Mouse (Mus musculus) kidney, embryonic 15.5 days (tissue): ENCODE results near the gene Ina. TPM values are rescaled to one million over a fixed set of nuclear protein-coding genes. Genes with fewer than 3 reads are reported as not detected.

ENCODE experiments used
- ATAC-seq: fragments of 200-750 bp; cut with Nextera tagmentation; replicated peaks from 2 replicates; pipeline ENCODE4 v1.8.0; 2017; ENCODE audit warnings: moderate TSS enrichment; ENCODE audit not compliant: low FRiP score
- H3K27ac ChIP-seq: fragments of 300-500 bp; sonication (generic); 2 replicates; pipeline ENCODE4 v1.5.1; 2015; ENCODE audit warnings: mild to moderate bottlenecking, inconsistent platforms
- H3K27me3 ChIP-seq: fragments of 300-500 bp; sonication (generic); 2 replicates; pipeline ENCODE4 v1.6.1; 2015; ENCODE audit warnings: inconsistent platforms
- H3K36me3 ChIP-seq: fragments of 300-500 bp; sonication (generic); 2 replicates; pipeline ENCODE4 v1.6.1; 2015; ENCODE audit warnings: inconsistent platforms
- H3K4me1 ChIP-seq: fragments of 300-500 bp; sonication (generic); 2 replicates; pipeline ENCODE4 v1.6.1; 2015; ENCODE audit warnings: inconsistent platforms
- H3K4me2 ChIP-seq: fragments of 300-500 bp; sonication (generic); 2 replicates; pipeline ENCODE4 v1.6.1; 2015; ENCODE audit warnings: moderate library complexity, mild to moderate bottlenecking, inconsistent platforms
- H3K4me3 ChIP-seq: fragments of 300-500 bp; sonication (generic); replicated peaks from 2 replicates; pipeline ENCODE4 v1.5.1; 2015; ENCODE audit warnings: mild to moderate bottlenecking, inconsistent platforms
- H3K9ac ChIP-seq: fragments of 300-500 bp; sonication (generic); 2 replicates; pipeline ENCODE4 v1.6.1; 2015; ENCODE audit warnings: mild to moderate bottlenecking, inconsistent platforms
- H3K9me3 ChIP-seq: fragments of 300-500 bp; sonication (generic); replicated peaks from 2 replicates; pipeline ENCODE4 v1.6.1; 2016; ENCODE audit warnings: inconsistent platforms
- WGBS: fragments of 180-500 bp; shearing (Covaris S2); methylation state at CpG from one replicate; pipeline ENCODE4 v1.1.7; 2015; ENCODE audit warnings: mixed read lengths; 5-methylcytosine and 5-hydroxymethylcytosine counted together
- polyA plus RNA-seq: library from polyadenylated mRNA; unstranded; fragments of >200 nt; fragmentation: Nextera tagmentation; extraction: Ambion mirVana; gene quantifications from 2 replicates; pipeline ENCODE4 v1.2.1, GENCODE M21; 2015

The Ina gene
- polyA plus RNA-seq, 1 experiment from 2014 or later = 4.4 TPM

- peaks cover 20% of the 10 kb centered on the region for H3K4me1 ChIP-seq
- H3K4me2 ChIP-seq = no peak overlapping the region
- no peaks in the 10 kb centered on the region for H3K9me3 ChIP-seq
- no peak overlapping the region for H3K4me3 ChIP-seq
- H3K36me3 ChIP-seq = peaks cover 42% of the 10 kb centered on the region
- WGBS = 84% methylated on average over 13 of the region's 13 CpGs
- no peak for ATAC-seq
- no peaks in the 10 kb centered on the region for H3K27me3 ChIP-seq
- no peak overlapping the region for H3K9ac ChIP-seq
- no peak overlapping the region for H3K27ac ChIP-seq
Observed at GRCm38 (mm10) chr19:47047236-47047833, 32.8 kb downstream of the Ina start.

GRCm38 (mm10) chr19:47049061-47049460 is 34.6 kb downstream of the Ina start:
- WGBS = 65% methylated on average over 4 of the region's 4 CpGs
- peak overlapping the region; percentile 87 for H3K4me3 ChIP-seq

DNA sequence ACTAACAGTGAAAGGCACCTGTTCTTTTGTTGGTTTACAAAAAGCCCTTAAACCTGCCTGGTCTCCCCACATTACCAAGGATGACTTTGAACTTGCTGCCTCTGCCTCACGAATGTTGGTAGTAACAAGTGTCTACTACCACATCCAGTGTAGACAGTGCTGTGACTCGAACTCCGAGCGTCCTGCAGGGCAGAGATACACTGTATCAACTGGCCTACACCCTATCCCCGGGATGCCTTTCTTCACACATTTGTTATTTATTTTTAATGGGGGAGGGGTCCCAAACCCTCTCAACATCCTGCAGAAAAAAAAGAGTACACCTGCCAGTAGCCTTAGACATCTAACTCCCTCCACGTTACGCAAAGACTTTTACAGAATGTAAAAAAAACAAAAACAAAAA is 35.3 kb downstream of the Ina start:
- Histone ChIP-seq H3K9me3 (no peaks in the 10 kb centered on the region), H3K27ac (peak overlapping the region; percentile 97), H3K4me1 (peaks cover 20% of the 10 kb centered on the region), H3K36me3 (peaks cover 31% of the 10 kb centered on the region), H3K9ac (peak overlapping the region; percentile 91), H3K4me3 (peak overlapping the region; percentile 87), H3K4me2 (peak overlapping the region; percentile 81), H3K27me3 (no peaks in the 10 kb centered on the region)
- WGBS = 3% methylated on average over 7 of the region's 7 CpGs
- no peak for ATAC-seq

More at GRCm38 (mm10) chr19:47049061-47049460, 34.6 kb downstream of the Ina start:
- Histone ChIP-seq H3K9ac (0 out of 2 replicates have a peak overlapping the region, but pooled peaks have one; percentile 91), H3K36me3 (peaks cover 35% of the 10 kb centered on the region), H3K27me3 (no peaks in the 10 kb centered on the region), H3K4me1 (peaks cover 20% of the 10 kb centered on the region), H3K4me2 (peak overlapping the region; percentile 81), H3K27ac (no peak overlapping the region), H3K9me3 (no peaks in the 10 kb centered on the region)
- no peak for ATAC-seq

GRCm38 (mm10) chr19:47050271-47051032 is 36.0 kb downstream of the Ina start, which contains the start of gene Pcgf6:
TSS of gene Pcgf6 (minus strand) at chr19:47050906.
- peak within 1 kb of the TSS; percentile 91 for H3K9ac ChIP-seq
- WGBS = under 1% methylated on average over 75 of the region's 75 CpGs
- no peaks in the 10 kb centered on the region for H3K9me3 ChIP-seq
- H3K27me3 ChIP-seq = no peaks in the 10 kb centered on the region
- H3K4me1 ChIP-seq = peaks cover 20% of the 10 kb centered on the region
- H3K27ac ChIP-seq = peak within 1 kb of the TSS; percentile 97
- peak; percentile 92 for ATAC-seq
- peak within 1 kb of the TSS; percentile 81 for H3K4me2 ChIP-seq
- H3K36me3 ChIP-seq = peaks cover 26% of the 10 kb centered on the region
- peak within 1 kb of the TSS; percentile 87 for H3K4me3 ChIP-seq

GRCm38 (mm10) chr19:47052927-47053326 is 38.4 kb downstream of the Ina start:
- Histone ChIP-seq H3K36me3 (peaks cover 4% of the 10 kb centered on the region; the same call in 1 of the 2 replicates), H3K9me3 (no peaks in the 10 kb centered on the region), H3K27ac (peak overlapping the region; percentile 78), H3K9ac (no peak overlapping the region), H3K27me3 (no peaks in the 10 kb centered on the region), H3K4me3 (no peak overlapping the region), H3K4me2 (no peak overlapping the region), H3K4me1 (peaks cover 20% of the 10 kb centered on the region)
- no peak for ATAC-seq
- 78% methylated on average over 4 of the region's 4 CpGs for WGBS

- H3K27ac ChIP-seq = peak overlapping the region; percentile 78
- no peak; the same call in 1 of the 2 replicates for ATAC-seq
- 79% methylated on average over 4 of the region's 4 CpGs for WGBS
Observed at GRCm38 (mm10) chr19:47053471-47053870, 39.0 kb downstream of the Ina start.

GRCm38 (mm10) chr19:47057684-47058083 is 43.2 kb downstream of the Ina start:
- Histone ChIP-seq H3K4me3 (no peak overlapping the region), H3K9me3 (no peaks in the 10 kb centered on the region), H3K4me1 (no peaks in the 10 kb centered on the region), H3K27me3 (no peaks in the 10 kb centered on the region), H3K27ac (no peak overlapping the region), H3K4me2 (no peak overlapping the region), H3K36me3 (no peaks in the 10 kb centered on the region), H3K9ac (no peak overlapping the region)
- no peak for ATAC-seq
- WGBS = 83% methylated on average over 1 of the region's 1 CpGs

More at GRCm38 (mm10) chr19:47053471-47053870, 39.0 kb downstream of the Ina start:
- Histone ChIP-seq H3K4me3 (no peak overlapping the region), H3K4me2 (no peak overlapping the region), H3K9ac (no peak overlapping the region), H3K9me3 (no peaks in the 10 kb centered on the region), H3K4me1 (peaks cover 16% of the 10 kb centered on the region), H3K27me3 (no peaks in the 10 kb centered on the region), H3K36me3 (peaks cover under 1% of the 10 kb centered on the region; the same call in 1 of the 2 replicates)

- no peak for ATAC-seq
- H3K27me3 ChIP-seq = no peaks in the 10 kb centered on the region
- H3K36me3 ChIP-seq = peaks cover 4% of the 10 kb centered on the region
- H3K27ac ChIP-seq = no peak overlapping the region
- H3K4me2 ChIP-seq = no peak overlapping the region
- H3K9me3 ChIP-seq = no peaks in the 10 kb centered on the region
- no peak overlapping the region for H3K9ac ChIP-seq
- 94% methylated on average over 3 of the region's 3 CpGs for WGBS
- H3K4me3 ChIP-seq = no peak overlapping the region
- H3K4me1 ChIP-seq = peaks cover 18% of the 10 kb centered on the region
Observed at GRCm38 (mm10) chr19:47065860-47066259, 51.4 kb downstream of the Ina start.

- WGBS = 8% methylated on average over 49 of the region's 49 CpGs
- Histone ChIP-seq H3K27ac (peak within 1 kb of the TSS; percentile 91), H3K4me1 (peaks cover 18% of the 10 kb centered on the region), H3K9me3 (no peaks in the 10 kb centered on the region), H3K9ac (peak within 1 kb of the TSS; percentile 92), H3K4me3 (peak within 1 kb of the TSS; percentile 86), H3K4me2 (peak within 1 kb of the TSS; percentile 71), H3K27me3 (no peaks in the 10 kb centered on the region), H3K36me3 (peaks cover 18% of the 10 kb centered on the region)
- ATAC-seq = peak; percentile 80
Observed at GRCm38 (mm10) chr19:47067096-47067882, 52.8 kb downstream of the Ina start, which contains the start of gene Taf5. TSS of gene Taf5 (plus strand) at chr19:47067746.

- WGBS = under 1% methylated on average over 70 of the region's 72 CpGs
- peak overlapping the region; percentile 92 for H3K9ac ChIP-seq
- no peaks in the 10 kb centered on the region for H3K27me3 ChIP-seq
- peaks cover 18% of the 10 kb centered on the region for H3K4me1 ChIP-seq
- peak overlapping the region; percentile 86 for H3K4me3 ChIP-seq
- H3K27ac ChIP-seq = peak overlapping the region; percentile 91
- H3K9me3 ChIP-seq = no peaks in the 10 kb centered on the region
- H3K36me3 ChIP-seq = peaks cover 26% of the 10 kb centered on the region
- ATAC-seq = peak; percentile 95
- H3K4me2 ChIP-seq = peak overlapping the region; percentile 71
Observed at GRCm38 (mm10) chr19:47067924-47068611, 53.6 kb downstream of the Ina start.
